Mouse (Mus musculus) heart, adult 8-10 months (tissue): ENCODE results near the gene Olfr93. TPM values are rescaled to one million over a fixed set of nuclear protein-coding genes. Genes with fewer than 3 reads are reported as not detected.
"Not testable (repeated sequence)": the region's sequence is repeated elsewhere in the genome, so short reads cannot be mapped to it uniquely, and the experiment has no call there.

Source experiments
- DNase-seq: peaks from one replicate; pipeline ENCODE4 v3.0.0; 2022; ENCODE audit warnings: low spot score
- total RNA-seq, 4 experiments: library from RNA; stranded (reverse); gene quantifications; 2 replicates each; pipeline ENCODE4 v1.2.4; 2022

Gene Olfr93
- total RNA-seq, result not detected

DNA sequence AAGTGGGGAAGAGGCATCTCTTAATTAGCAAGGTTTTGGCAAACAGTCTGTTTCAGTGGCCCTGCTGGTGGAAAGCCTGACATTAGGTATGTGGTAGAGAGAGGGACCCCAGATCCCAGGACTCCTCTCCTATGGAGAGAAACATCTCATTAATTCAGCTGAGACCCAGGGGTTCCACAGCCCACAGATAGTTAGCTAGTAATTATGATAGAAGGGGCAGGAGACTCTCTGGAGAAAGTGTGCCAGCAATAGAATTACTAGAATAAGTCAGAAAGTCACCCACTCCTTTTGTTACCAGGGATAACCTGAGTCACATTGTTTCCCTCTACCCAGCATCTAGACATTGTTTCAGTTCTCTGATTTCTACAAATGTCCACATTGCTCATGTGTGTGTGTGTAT, at the start of gene Olfr93:
Gene Olfr93 (minus strand): TSS at position 101 of the 400 bp plus-strand sequence.
- DNase-seq, result no peak

DNA sequence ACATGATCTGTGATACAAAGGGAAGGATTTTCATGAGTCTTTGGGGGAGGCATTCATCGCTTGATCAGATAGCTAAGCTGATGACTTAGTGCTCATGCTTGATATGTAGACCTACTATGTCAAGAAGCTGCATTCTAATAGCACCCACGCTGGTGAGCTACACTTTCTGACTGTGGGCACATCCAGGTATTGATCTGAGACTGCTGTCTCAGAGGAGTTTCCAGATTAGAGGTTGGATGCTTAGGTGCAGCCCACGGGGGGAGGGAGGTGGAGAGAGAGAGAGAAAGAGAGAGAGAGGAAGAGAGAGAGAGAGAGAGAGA, 42.6 kb upstream of the Olfr93 start:
- DNase-seq, result no peak

DNA sequence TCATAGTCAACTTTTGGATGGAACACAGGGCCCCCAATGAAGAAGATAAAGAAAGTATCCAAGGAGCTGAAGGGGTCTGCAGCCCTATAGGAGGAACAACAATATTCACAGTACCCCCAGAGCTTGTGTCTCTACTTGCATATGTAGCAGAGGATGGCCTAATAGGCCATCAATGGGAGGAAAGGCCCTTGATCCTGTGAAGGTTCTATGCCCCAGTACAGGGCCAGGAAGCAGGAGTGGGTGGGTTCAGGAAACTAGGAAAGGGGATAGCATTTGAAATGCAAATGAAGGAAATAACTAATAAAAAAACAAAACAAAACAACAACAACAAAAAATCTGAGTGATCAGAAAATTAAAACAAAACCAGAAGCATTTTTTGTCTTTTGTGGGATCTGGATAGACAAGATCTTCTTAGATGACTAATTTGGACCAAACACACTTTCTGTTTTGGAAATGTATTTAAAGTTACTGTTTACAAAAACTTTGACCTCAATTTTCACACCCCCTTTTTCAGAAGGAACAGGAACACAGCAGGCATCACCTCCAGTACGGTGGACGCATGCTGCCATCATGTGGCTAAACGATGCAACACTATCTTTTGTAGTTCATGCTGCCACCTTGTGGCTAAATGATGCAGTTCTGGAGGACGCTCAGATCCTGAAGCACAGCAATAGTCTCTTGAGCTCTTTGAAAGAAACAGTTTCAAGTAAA, 42.1 kb upstream of the Olfr93 start:
- DNase-seq, result peak; percentile 81

DNA sequence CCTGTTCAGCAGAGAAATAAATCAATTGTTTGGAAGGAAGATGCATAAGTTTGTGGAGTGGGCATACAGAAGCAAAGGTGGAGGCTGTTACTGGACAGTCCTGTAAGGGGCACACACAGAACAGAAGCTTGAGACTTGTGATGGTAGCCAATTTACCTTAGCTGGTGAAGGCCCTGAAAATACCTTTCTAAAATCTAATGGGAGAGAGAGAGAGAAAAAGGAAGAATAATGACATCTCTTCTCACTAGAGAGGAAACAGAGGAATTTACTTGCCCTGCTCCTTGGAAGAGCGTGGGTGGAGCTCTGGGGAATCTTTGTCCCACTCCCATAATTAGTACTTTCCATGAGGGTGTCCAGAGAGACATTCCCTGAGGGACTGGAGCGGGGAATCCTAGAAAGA, 39.6 kb upstream of the Olfr93 start, which contains the start of gene Olfr94:
Gene Olfr94 (minus strand): TSS at position 101 of the 400 bp plus-strand sequence.
- no peak for DNase-seq

DNA sequence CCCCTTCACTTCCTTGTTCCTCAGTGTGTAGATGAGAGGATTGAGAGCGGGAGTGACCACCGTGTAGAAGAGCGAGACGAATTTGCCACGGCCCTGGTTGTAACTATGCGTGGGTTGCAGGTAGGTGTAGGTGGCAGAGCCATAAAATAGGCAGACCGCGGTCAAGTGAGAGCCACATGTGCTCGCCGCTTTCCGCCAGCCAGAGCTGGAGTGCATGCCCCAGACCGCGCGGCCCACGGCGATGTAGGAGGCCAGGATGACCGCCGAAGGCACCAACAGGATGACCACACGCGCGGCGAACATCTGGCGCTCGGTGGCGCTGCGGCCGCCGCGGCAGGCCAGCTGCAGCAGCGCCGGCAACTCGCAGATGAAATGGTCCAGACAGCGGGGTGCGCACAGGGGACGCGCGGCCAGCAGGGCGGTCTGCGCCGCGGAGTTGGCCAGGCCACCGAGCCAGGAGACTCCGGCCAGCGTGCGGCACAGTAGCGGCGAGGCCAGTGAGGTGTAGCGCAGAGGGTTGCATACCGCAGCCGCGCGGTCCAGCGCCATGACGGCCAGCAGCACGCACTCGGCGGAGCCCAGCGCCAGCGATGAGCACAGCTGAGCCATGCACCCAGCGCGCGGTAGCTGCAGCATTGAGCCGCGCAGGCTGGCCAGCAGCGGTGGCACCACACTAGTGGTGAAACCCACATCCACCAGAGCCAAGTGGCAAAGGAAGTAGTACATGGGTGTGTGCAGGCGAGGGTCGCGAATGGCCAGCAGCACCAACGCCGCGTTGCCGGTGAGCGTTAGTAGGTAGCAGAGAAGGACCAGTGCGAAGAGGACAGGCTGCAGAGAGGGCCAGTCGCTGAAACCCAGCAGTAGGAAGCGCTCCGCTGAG, 35.8 kb upstream of the Olfr93 start:
- DNase-seq, result no peak

DNA sequence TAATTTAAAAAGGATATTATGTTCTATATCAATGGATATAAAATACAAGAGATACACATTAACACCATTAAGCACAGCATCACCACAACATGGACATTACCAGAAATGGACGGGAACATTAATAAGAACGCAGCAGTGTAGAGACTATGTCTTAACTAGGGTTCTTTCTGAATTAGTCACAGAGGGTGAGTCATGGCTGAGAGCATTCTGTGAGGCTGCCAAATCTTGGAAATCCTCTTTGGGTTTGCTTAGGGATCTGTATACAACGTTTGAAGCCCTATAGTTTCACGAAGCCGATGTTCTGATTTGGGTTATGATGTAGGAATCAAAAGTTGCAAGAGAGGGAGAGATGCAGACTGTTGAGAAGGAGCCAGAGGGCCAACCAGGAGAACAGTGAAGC, 33.5 kb upstream of the Olfr93 start:
- DNase-seq, result no peak

DNA sequence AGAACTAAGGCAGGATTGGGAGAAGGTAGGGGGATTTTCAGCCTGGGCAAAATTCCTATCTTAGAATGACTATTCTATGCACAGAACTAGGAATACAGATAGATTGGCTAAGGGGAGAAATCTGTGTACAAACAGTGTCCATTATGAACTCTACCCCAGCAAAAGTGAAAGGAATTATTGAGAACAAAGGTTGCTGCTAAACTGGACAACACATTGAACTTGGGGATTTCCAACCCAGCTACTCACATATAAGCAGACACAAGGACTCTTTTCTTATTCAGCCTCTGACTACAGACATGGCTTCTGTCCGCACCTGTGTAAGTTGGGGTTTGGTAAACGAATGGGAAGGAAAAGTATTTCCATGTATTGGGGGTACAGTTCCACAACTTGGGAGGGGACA, 32.4 kb upstream of the Olfr93 start, which contains the start of gene Ubd:
Gene Ubd (plus strand): TSS at position 237 of the 400 bp plus-strand sequence.
- DNase-seq, result no peak

DNA sequence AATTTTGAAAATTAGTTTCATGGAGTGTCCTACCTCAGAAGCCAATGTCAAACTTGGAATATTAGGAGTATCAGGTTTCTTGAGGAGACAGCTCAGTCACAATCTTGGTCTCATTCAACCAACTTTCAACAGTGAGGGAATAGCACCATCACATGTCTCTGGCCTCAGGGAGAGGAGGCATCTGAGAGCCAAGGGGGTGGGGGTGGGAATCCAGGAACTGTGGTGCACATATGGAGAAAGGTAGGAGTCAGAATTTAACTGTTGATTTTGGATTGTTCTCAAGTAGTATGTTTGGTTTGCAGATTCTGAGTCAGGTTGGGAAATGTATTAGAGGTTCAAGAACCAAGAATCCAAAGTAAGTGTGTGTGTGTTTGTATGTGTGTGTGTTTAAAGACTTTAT, 31.7 kb upstream of the Olfr93 start:
- no peak for DNase-seq

DNA sequence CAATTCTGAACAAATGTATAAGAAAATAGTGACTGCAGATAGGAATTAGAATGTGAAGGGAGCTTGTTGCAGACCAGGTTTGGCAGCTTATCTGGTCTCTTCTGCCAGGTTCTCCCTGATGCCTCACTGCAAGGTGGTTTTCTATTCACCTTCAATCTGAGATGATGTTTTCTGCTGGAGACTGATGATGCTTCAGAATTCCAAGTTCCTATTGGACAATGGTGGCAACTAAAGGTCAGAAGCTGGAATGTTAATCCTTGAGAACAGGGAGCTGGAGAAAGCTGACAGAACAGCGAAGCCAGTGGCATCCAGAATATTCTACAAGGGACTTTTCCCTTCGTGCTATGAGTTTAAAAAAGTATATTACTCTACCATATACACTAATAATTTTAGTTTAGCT, 29.4 kb upstream of the Olfr93 start:
- peak; percentile 27 for DNase-seq

DNA sequence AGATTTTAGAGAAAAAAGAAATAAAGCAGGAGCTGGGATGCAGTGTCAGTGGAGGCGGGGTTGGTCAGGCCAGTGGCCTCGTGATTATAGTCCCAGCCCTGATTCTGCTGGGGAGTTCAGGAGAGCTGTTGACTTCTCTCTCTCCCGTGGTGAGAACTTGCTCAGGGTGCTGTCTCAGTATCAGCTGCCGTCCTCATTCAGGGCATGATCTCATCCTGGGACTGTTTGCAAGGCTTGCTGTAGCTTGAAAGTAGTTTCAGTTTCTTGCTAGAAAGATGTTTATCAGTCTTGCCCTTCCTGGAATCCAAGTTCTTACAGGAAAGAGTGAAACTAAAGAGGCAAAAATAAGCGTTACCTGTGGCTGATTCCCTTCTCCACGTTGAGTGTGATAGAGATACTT, 24.2 kb upstream of the Olfr93 start:
- no peak for DNase-seq

DNA sequence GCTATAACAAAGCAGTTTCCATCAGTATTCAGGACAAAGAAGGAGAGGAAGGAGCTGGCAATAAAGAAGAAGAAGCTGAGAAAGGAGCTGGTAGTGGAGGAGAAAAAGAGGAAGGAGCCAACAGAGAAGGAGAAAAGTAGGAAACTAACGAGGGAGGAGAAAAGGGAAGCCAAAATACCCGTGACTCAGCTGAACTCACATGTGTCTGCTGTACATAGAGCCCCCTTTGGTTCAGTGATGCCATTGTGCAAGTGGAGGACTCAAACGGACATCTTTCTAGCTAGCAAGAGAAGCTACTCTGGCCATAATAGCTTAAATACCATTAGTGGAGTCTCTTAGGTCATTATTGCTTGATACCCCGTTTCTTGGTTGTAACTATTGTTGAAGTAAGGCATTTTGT, 29.9 kb downstream of the Olfr93 start:
- not testable (repeated sequence) for DNase-seq

DNA sequence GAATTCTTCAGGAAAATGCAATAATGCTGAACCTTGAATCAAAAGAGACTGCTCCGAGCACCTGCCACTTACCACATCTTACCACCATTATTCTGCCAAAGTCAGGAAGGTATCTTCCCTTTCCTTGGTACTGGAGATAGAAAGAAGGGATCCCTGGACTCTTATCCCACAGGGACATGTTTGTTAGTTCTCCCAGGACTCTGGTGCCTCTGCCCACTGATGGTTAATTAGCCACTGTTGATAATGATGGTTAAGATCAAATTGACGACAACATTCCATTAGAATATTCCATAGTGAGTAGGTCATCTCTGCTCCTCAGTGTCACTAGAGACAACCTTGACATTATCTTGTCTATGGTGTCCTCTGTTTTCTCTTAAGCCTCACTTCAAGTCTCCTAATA, 41.3 kb downstream of the Olfr93 start, which contains the start of gene Olfr92:
Gene Olfr92 (minus strand): TSS at position 101 of the 400 bp plus-strand sequence.
- no peak for DNase-seq

DNA sequence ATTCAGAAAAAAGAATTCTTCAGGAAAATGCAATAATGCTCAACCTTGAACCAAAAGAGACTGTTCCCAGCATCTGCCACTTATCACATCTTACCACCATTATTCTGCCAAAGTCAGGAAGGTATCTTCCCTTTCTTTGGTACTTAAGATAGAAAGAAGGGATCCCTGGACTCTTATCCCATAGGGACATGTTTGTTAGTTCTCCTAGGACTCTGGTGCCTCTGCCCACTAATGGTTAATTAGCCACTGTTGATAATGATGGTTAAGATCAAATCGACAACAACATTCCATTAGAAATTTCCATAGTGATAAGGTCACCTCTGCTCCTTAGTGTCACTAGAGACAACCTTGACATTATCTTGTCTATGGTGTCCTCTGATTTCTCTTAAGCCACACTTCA, 63.1 kb downstream of the Olfr93 start, which contains the start of gene Olfr91:
Gene Olfr91 (minus strand): TSS at position 101 of the 400 bp plus-strand sequence.
- DNase-seq, result no peak

DNA sequence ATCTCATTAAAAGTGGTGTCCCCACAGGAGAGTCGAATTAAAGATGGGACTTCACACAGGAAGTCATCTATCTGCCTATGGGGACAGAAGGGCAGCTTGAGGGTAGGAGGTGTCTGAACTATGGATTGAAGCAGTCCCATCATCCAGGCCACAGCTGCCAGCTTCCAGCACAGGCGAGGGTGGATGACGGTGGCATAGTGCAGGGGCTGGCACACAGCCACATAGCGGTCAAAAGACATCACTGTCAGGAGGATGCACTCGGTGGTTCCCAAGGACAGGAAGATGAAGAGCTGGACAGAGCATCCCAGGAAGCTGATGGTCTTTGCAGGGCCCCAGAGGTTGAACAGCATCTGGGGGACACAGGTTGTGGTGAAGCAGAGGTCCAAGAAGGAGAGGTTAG, 68.0 kb downstream of the Olfr93 start:
- DNase-seq, result no peak

DNA sequence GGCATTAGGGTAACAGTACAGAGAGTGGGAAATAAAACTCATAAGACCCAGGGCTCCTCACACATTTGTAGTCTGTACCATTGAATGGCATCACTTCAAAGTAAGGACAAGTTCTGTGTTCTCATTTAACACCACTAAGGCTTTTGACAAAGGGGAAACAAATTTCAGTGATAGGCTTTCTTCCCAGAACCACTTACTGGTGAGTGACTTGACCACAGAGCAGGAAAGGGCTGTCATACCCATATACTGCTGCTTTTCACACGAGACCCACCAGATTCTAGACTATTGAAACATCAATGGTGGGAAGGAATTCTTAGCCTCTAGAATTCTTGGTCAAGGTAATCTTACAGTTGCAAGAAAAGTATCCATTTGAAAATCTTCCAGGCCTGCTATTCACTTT, 69.1 kb downstream of the Olfr93 start:
- no peak for DNase-seq

Other genes with a start within 250 kb of the Olfr93 start
- gene Rnf39, start 218.6 kb downstream of the Olfr93 start, total RNA-seq, result 1 to 10 TPM in 3 of 4 experiments, under 1 TPM in 1; 0.71 to 1.9 (median 1.4) TPM
- gene Ppp1r11, start 209.8 kb downstream of the Olfr93 start, total RNA-seq, result 100 to 1,000 TPM in 2 of 4 experiments, 10 to 100 TPM in 2; 89.3 to 121 (median 108) TPM
- 10 to 100 TPM; 22.3 to 27.7 (median 26.2) TPM for gene Znrd1, start 202.9 kb downstream of the Olfr93 start, total RNA-seq
- 10 to 100 TPM; 13.8 to 22.2 (median 15.3) TPM for gene Znrd1as, start 202.9 kb downstream of the Olfr93 start, total RNA-seq
- gene 2410137M14Rik, start 180.3 kb downstream of the Olfr93 start, total RNA-seq, result 1 to 10 TPM in 2 of 4 experiments, under 1 TPM in 2; 0.50 to 1.4 (median 0.90) TPM
- gene H2-M5, start 172.0 kb downstream of the Olfr93 start, total RNA-seq, result under 1 TPM in 1 of 4 experiments, not detected in 3; 0.25 TPM
- gene Zfp57, start 160.3 kb downstream of the Olfr93 start, total RNA-seq, result 1 to 10 TPM in 3 of 4 experiments, under 1 TPM in 1; 0.87 to 2.4 (median 1.4) TPM
- gene Mog, start 138.1 kb downstream of the Olfr93 start, total RNA-seq, result not detected
- 1 to 10 TPM; 7.2 to 9.2 (median 7.4) TPM for gene Gabbr1, start 115.5 kb downstream of the Olfr93 start, total RNA-seq
- not detected for gene Olfr90, start 73.0 kb downstream of the Olfr93 start, total RNA-seq
- not detected for gene Olfr91, start 63.2 kb downstream of the Olfr93 start, total RNA-seq
- not detected for gene Olfr92, start 41.4 kb downstream of the Olfr93 start, total RNA-seq
- gene Ubd, start 32.4 kb upstream of the Olfr93 start, total RNA-seq, result not detected
- not detected for gene Olfr94, start 39.5 kb upstream of the Olfr93 start, total RNA-seq
- gene Olfr95, start 51.6 kb upstream of the Olfr93 start, total RNA-seq, result not detected
- gene Olfr96, start 58.7 kb upstream of the Olfr93 start, total RNA-seq, result not detected
- not detected for gene Olfr97, start 75.8 kb upstream of the Olfr93 start, total RNA-seq
- not detected for gene Olfr98, start 102.3 kb upstream of the Olfr93 start, total RNA-seq
- gene H2-M3, start 108.7 kb upstream of the Olfr93 start, total RNA-seq, result 1 to 10 TPM; 3.2 to 4.4 (median 3.6) TPM
- gene Olfr99, start 122.0 kb upstream of the Olfr93 start, total RNA-seq, result not detected
- gene Olfr101, start 142.8 kb upstream of the Olfr93 start, total RNA-seq, result not detected
- not detected for gene Olfr102, start 155.6 kb upstream of the Olfr93 start, total RNA-seq
- gene Olfr103, start 178.2 kb upstream of the Olfr93 start, total RNA-seq, result not detected
- gene Olfr104-ps, start 198.1 kb upstream of the Olfr93 start, total RNA-seq, result not detected
- not detected for gene Olfr105-ps, start 217.5 kb upstream of the Olfr93 start, total RNA-seq
- not detected for gene Olfr106-ps, start 228.9 kb upstream of the Olfr93 start, total RNA-seq
- not detected for gene Olfr107, start 237.7 kb upstream of the Olfr93 start, total RNA-seq